Mouse (Mus musculus): Measurements from ENCODE around the gene Kif17.
A peak's percentile ranks its signal among the peaks of the same experiment; 100 is the strongest.

The Kif17 gene

DNA sequence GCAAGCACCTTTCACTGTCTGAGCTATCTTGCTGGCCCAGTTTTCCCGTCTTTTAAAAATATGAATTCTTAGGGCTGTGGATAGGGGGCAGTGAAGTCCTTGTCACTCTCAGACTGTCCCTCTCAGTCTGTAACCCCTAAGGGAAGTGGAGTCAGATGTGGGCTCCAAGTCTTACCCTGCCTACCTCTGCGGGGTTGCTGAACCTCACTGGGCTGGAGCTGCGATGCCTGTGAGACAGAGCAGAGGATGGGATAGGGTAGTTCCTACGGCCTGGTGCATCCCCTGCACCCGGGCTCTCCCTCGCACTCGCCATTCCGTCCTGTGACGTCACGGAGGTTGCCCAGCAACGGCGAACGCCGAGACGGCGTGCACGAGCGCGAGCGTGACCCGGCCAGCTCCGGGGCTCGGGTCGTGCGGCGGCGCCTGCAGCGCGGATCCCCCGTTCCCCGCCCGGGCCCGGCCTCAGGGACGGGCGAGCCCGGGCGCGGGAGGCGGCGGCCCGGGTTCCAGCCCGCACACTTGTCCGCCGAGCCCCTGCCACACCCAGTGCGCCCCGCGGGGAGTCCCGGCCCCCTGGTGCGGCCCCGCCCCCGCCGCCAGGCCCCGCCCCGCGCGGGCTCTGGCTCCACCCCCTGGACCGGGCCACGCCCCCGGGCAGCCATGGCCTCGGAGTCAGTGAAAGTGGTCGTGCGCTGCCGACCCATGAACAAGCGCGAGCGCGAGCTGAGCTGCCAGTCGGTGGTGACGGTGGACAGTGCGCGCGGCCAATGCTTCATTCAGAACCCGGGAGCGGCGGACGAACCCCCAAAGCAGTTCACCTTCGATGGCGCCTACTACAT lies 11.8 kb downstream of the Kif17 start:
- DNase-seq, result peak; percentile 73

GRCm38 (mm10) chr4:138267869-138268268 lies 17.6 kb downstream of the Kif17 start:
- DNase-seq, result no peak

GRCm38 (mm10) chr4:138272011-138272997 lies 22.1 kb downstream of the Kif17 start:
- DNase-seq, result no peak

DNA sequence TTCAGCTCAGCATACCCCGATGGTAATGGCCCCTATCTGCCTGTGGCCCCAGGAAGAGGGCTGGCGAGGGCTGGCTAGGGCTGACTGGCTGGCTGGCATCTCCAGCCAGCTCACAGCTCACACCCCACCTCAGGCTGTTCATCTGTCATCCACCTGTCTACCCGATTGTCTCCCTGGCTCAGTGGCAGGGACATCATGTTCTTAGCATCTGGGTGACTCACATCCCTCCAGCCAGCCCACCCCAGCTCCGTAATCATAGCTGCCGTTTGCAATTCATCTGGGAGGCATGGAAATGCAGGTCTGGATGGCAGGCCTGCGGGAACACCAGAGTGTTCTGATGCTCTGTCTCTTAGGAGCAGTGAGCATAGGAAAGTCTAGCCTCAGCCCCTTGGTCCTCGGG lies 28.1 kb downstream of the Kif17 start:
- DNase-seq, result no peak

DNA sequence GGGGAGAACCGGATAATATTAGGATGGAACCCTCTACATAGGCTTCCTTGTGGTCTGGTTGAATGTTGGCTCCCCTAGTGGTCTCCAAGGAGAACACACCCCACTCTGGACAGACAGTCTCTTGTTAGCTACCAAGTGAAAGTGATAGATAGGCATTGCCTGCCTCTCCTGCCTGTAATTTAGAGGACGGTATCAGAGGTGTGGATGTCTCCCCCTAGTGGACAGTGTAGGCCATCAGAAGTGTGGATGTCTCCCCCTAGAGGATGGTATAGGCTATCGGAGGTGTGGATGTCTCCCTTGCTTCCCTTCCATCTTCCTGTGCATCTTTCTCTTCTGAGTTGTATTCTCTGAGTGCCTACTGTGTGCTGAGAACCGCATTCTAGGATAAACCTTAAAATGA lies 32.6 kb downstream of the Kif17 start:
- peak; percentile 62 for DNase-seq

DNA sequence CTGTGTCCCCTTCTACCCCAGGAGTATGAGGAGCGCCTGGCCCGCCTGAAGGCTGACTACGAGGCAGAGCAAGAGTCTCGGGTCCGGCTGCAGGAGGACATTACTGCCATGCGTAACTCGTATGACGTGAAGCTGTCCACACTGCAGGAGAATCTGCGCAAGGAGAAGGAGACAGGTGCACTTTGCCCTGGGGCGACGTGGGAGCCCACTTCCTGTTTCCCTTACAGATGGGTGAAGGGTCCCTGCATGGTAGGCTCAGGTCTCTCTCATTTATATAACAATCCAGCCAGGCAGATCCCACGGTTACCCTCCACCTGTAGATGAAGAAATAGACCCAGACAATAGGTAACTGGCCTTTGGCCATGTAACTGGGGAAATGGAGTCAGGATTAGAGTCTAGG lies 36.2 kb downstream of the Kif17 start:
- no peak for DNase-seq

- no peak for DNase-seq
These were observed 38.5 kb downstream of the Kif17 start for GRCm38 (mm10) chr4:138288691-138289090.

DNA sequence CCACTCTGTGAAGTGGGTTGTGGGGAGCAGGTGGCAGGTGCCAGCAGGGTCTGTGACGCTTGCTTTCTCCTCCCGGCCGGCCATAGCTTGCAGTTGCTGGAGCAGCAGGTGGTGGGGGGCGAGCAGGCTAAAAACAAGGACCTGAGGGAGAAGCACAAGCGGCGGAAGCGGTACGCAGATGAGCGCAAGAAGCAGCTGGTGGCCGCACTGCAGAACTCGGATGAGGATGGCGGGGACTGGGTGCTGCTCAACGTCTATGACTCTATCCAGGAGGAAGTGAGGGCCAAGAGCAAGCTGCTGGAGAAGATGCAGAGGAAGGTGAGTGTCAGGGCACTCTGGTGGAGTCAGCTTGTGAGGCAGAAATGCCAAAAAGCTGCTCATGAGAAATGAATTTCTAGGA lies 41.8 kb downstream of the Kif17 start:
- DNase-seq, result no peak

GRCm38 (mm10) chr4:138293261-138293948 lies 43.2 kb downstream of the Kif17 start:
- DNase-seq, result no peak

GRCm38 (mm10) chr4:138293949-138294550 lies 43.8 kb downstream of the Kif17 start:
- no peak for DNase-seq

GRCm38 (mm10) chr4:138301271-138301780 lies 51.1 kb downstream of the Kif17 start:
- DNase-seq, result no peak

GRCm38 (mm10) chr4:138303011-138303410 lies 52.8 kb downstream of the Kif17 start:
- DNase-seq, result no peak

GRCm38 (mm10) chr4:138303742-138304141 lies 53.5 kb downstream of the Kif17 start:
- no peak for DNase-seq

- DNase-seq, result peak; percentile 98
These were observed 54.3 kb downstream of the Kif17 start, which contains the start of gene Ddost for GRCm38 (mm10) chr4:138304340-138305104. Gene Ddost (plus strand): TSS chr4:138304730.

GRCm38 (mm10) chr4:138307025-138307424 lies 56.8 kb downstream of the Kif17 start:
- DNase-seq, result no peak

DNA sequence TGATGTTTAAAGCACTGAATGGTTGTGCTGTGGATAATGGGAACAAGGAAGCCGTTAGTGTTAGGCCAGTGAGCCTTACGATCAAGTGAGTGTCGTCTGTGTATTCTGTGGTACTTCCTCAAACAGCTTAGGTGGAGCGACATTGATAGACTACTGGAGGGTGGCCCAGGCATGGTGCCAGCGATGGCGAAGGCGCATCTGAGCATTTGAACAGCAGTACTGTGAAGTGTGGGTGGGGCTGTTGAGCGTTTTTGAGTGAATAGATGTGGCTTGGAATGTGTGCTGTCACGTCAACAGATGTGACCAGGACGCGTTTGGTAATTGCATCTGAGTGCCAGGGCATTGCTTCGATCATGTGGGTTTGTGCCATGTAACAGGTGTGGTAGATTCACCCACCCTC lies 57.5 kb downstream of the Kif17 start:
- no peak for DNase-seq

GRCm38 (mm10) chr4:138310311-138310910 lies 60.2 kb downstream of the Kif17 start:
- no peak for DNase-seq

DNA sequence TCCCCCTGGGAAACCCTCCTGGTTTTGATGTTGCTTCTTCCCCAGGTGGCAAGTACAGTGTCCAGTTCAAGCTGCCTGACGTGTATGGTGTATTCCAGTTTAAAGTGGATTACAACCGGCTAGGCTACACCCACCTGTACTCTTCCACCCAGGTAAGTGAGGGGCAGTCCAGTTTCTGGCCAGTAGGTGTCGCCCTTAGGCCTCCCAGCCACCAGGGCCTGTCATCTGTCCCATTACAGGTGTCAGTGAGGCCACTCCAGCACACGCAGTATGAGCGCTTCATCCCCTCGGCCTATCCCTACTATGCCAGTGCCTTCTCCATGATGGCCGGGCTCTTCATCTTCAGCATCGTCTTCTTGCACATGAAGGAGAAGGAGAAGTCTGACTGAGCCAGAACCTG lies 61.4 kb downstream of the Kif17 start:
- peak; percentile 69 for DNase-seq

DNA sequence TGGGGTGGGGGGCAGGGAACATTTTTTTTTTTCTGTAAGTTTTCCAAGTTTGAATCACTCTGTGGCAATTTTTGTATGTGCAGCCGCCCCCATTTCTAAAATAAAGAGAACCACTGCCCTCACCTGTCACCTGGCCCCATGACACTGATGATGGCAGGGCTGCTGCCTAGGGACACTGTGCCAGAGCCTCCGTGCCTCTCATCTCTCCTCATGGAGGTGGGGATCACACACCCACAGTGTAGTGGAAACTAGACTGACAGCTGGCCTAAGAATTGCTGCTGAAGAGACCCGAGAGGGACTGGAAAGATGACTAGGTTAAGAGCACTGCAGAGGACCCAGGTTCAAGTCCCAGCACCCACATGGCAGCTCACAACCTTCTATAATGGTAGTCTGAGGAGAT lies 61.9 kb downstream of the Kif17 start:
- no peak for DNase-seq

DNA sequence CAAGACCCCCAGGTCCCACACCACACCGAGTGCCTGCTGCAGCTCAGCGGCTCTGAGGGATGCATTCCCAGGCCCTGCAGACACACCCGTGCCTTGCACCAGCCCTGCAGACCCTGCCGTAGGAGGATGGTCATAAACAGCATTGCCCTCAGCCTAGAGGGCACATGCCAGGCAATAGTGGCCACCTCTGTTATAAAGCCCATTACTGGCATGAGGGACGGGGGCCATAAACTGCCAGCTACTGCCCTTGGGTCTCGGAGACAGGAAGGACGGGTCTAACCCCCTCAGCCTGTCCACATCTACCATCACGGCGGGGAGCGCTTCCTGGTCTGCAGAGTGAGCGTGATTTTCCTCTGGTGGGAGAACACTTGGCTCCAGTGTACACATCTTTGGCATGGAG lies 62.8 kb downstream of the Kif17 start:
- no peak for DNase-seq

DNA sequence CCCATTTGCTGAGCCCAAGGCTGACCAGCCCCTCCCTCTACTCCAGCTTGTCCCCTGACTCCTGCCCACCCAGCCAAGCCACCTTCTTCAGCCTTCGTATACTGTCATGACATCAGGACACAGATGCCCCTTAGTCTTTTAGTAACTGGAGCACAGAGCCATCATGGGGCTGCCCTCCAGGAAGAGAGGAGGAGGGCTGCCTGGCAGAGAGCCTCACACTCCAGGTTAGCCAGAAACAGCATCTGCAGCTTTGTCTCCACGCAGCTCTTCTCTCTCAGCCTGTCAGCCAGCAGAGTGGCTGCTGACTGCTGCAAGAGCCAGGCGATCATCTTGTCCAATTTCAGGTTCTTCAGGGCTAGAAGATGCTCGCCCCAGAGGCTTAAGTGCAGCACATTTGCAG lies 63.6 kb downstream of the Kif17 start:
- no peak for DNase-seq
